Comparison of ENCODE assay signal across 14 mouse cellular contexts in genomic region chr6:127701036-127701783, GRCm38 (mm10).
DNase-seq lines count a peak whose midpoint lies in the region; ATAC-seq lines count a peak whose summit lies in the region.
"Had no signal": no experiment of that assay in that cellular context is flagged by ENCODE, and none has a peak within 500 bp of the region (broad histone marks: within the 10 kb centered on the region; RNA-seq: fewer than 3 reads in every experiment).

No protein-coding gene starts in this region.

- no peaks in the 10 kb centered on the region for H3K27me3 ChIP-seq in embryonic facial prominence, embryonic 11.5 days (ENCODE audit: control insufficient read depth, insufficient read depth, low read length)
- H3K27me3 ChIP-seq in hindbrain, embryonic 13.5 days: no peaks in the 10 kb centered on the region
- H3K27me3 ChIP-seq: embryonic facial prominence, embryonic 15.5 days had no signal

- no peak overlapping the region for H3K4me3 ChIP-seq in embryonic facial prominence, embryonic 11.5 days (ENCODE audit: low read depth, low read length)
- no peak overlapping the region for H3K4me3 ChIP-seq in hindbrain, embryonic 13.5 days
- H3K4me3 ChIP-seq: embryonic facial prominence, embryonic 15.5 days had no signal

- H3K9ac ChIP-seq in embryonic facial prominence, embryonic 11.5 days (replicated peaks; ENCODE audit: low read length): no peak overlapping the region
- H3K9ac ChIP-seq in hindbrain, embryonic 13.5 days: 0 out of 2 replicates have a peak overlapping the region, but pooled peaks have one; percentile 39
- H3K9ac ChIP-seq: embryonic facial prominence, embryonic 15.5 days had no signal

- no peak overlapping the region for H3K4me2 ChIP-seq in embryonic facial prominence, embryonic 11.5 days (ENCODE audit: low read depth, low read length)
- no peak overlapping the region for H3K4me2 ChIP-seq in hindbrain, embryonic 13.5 days
- H3K4me2 ChIP-seq: embryonic facial prominence, embryonic 15.5 days had no signal

- H3K4me1 ChIP-seq in embryonic facial prominence, embryonic 11.5 days (ENCODE audit: control insufficient read depth, insufficient read depth, low read length): no peaks in the 10 kb centered on the region
- H3K4me1 ChIP-seq in hindbrain, embryonic 13.5 days (replicated peaks): peaks cover 42% of the 10 kb centered on the region

- 18% methylated on average over 9 of the region's 11 CpGs for WGBS in embryonic facial prominence, embryonic 11.5 days
- WGBS in hindbrain, embryonic 13.5 days: 4% methylated on average over 9 of the region's 11 CpGs

- no peaks in the 10 kb centered on the region for H3K9me3 ChIP-seq in embryonic facial prominence, embryonic 11.5 days (replicated peaks; ENCODE audit: control insufficient read depth, low read length)
- H3K9me3 ChIP-seq in hindbrain, embryonic 13.5 days: no peaks in the 10 kb centered on the region
- H3K9me3 ChIP-seq: embryonic facial prominence, embryonic 15.5 days had no signal

- H3K27ac ChIP-seq in embryonic facial prominence, embryonic 11.5 days (replicated peaks; ENCODE audit: low read depth, low read length): no peak overlapping the region; the same call in 1 of the 2 replicates
- H3K27ac ChIP-seq in hindbrain, embryonic 13.5 days: peak overlapping the region; percentile 84
- H3K27ac ChIP-seq: embryonic facial prominence, embryonic 15.5 days had no signal

- DNase-seq in WW6 (ENCODE audit: low read depth, low spot score): peak; percentile 20
- peak; percentile 39 for DNase-seq in embryonic facial prominence, embryonic 11.5 days (ENCODE audit: low spot score)
- DNase-seq in neural tube, embryonic 10.5 days (ENCODE audit: extremely low spot score, low spot score): peak; percentile 52
- no peak for DNase-seq in heart, postnatal 25 days (ENCODE audit: low spot score)
- DNase-seq in layer of hippocampus, postnatal 36 days: no peak
- DNase-seq in lung, postnatal 4 days: no peak
- DNase-seq in frontal cortex, postnatal 14 days (ENCODE audit: low spot score in 2 of 2): no peak
- DNase-seq: heart, postnatal 36 days; kidney, postnatal 36 days; lung, adult 18-20 months; right cerebral cortex, postnatal 4 days had no signal

- intact Hi-C loops in heart, postnatal 25 days (cut with DNase I): no loop called here

- no peaks in the 10 kb centered on the region for H3K36me3 ChIP-seq in embryonic facial prominence, embryonic 11.5 days (replicated peaks; ENCODE audit: control insufficient read depth, insufficient read depth, low read depth, low read length)
- peaks cover 25% of the 10 kb centered on the region for H3K36me3 ChIP-seq in hindbrain, embryonic 13.5 days
- H3K36me3 ChIP-seq: embryonic facial prominence, embryonic 15.5 days had no signal

- peak; percentile 80 for ATAC-seq in embryonic facial prominence, embryonic 11.5 days (replicated peaks; ENCODE audit: insufficient number of reproducible peaks, low FRiP score, low TSS enrichment, low read depth)
- peak; percentile 85 for ATAC-seq in hindbrain, embryonic 13.5 days (ENCODE audit: low FRiP score)
- ATAC-seq: CD4-positive, CD25-positive, alpha-beta regulatory T cell, adult 4 months had no signal

Comparison
In these comparisons a context has a peak if more than half of its experiments do, and no peak if none do; other contexts are left out.
1. DNase-seq: peak in WW6 (single experiment), embryonic facial prominence, embryonic 11.5 days (single experiment) and neural tube, embryonic 10.5 days (single experiment); none in heart, postnatal 25 days (single experiment), layer of hippocampus, postnatal 36 days (0 of 2), lung, postnatal 4 days (0 of 2) and frontal cortex, postnatal 14 days (0 of 2).